In the genomic region with DNA sequence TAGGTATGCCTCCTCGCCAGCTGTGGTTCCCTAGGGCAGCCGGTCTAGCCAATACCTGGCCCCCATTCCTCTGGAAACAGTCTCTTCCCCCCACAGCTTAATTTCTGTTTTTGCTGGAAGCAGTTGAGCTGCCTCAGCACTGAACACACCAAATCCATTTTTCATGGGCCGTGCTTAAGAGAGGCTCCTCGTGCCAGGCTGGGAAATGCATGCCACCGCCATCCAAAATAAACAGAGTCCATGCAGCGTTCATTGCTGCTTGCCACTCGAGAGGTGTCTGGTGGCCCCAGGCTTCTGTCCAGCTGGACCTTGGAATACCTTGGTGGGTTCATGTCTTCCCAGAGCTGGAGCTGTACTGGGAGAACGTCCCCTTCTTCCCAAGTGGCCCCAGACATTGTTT, we compare ENCODE assay signal across 20 mouse cellular contexts. TPM values are rescaled to one million over a fixed set of nuclear protein-coding genes. Genes with fewer than 3 reads are reported as not detected.
DNase-seq lines count a peak whose midpoint lies in the region; ATAC-seq and TF ChIP-seq lines count a peak whose summit lies in the region.
"Had no signal": no experiment of that assay in that cellular context is flagged by ENCODE, and none has a peak within 500 bp of the region (broad histone marks: within the 10 kb centered on the region; RNA-seq: fewer than 3 reads in every experiment).

No protein-coding gene starts in this region.

- H3K4me1 ChIP-seq in embryonic facial prominence, embryonic 13.5 days = peaks cover 31% of the 10 kb centered on the region
- H3K4me1 ChIP-seq in embryonic facial prominence, embryonic 10.5 days = peaks cover 34% of the 10 kb centered on the region
- peaks cover 43% of the 10 kb centered on the region for H3K4me1 ChIP-seq in heart, embryonic 10.5 days
- H3K4me1 ChIP-seq in liver, adult 2 months (ENCODE audit: control insufficient read depth, insufficient read depth, low read length) = peaks cover 17% of the 10 kb centered on the region
- peaks cover 13% of the 10 kb centered on the region; the same call in 1 of the 2 replicates for H3K4me1 ChIP-seq in limb, embryonic 14.5 days (ENCODE audit: control insufficient read depth, insufficient read depth, low read length)
- H3K4me1 ChIP-seq in intestine, embryonic 16.5 days (ENCODE audit: control insufficient read depth, insufficient read depth, low read length) = peaks cover 9% of the 10 kb centered on the region; the same call in 1 of the 2 replicates
- H3K4me1 ChIP-seq: embryonic facial prominence, embryonic 12.5 days; hindbrain, embryonic 12.5 days; hindbrain, embryonic 15.5 days had no signal

- TF ChIP-seq CTCF in liver, adult 2 months (IDR thresholded peaks at IDR 0.05; ENCODE audit: low read depth, low read length) = no peak

- no peak for TF ChIP-seq POLR2A in liver, adult 2 months (IDR thresholded peaks at IDR 0.05; ENCODE audit: extremely low read depth, insufficient read depth, low read length)
- TF ChIP-seq POLR2A in limb, embryonic 14.5 days (IDR thresholded peaks at IDR 0.05; ENCODE audit: borderline replicate concordance, extremely low read depth, insufficient read depth, insufficient read length) = no peak

- 76% methylated on average over 8 of the region's 8 CpGs for WGBS in embryonic facial prominence, embryonic 13.5 days
- WGBS in embryonic facial prominence, embryonic 10.5 days = 87% methylated on average over 8 of the region's 8 CpGs
- WGBS in heart, embryonic 10.5 days = 92% methylated on average over 8 of the region's 8 CpGs
- WGBS in liver, adult 2 months = 77% methylated on average over 8 of the region's 8 CpGs
- 82% methylated on average over 8 of the region's 8 CpGs for WGBS in limb, embryonic 14.5 days
- WGBS in intestine, embryonic 16.5 days = 85% methylated on average over 8 of the region's 8 CpGs

- no peak for DNase-seq in embryonic facial prominence, embryonic 10.5 days (ENCODE audit: low spot score)
- no peak for DNase-seq in heart, embryonic 10.5 days (ENCODE audit: low spot score)
- DNase-seq in heart, adult 18-20 months = no peak
- peak; percentile 49 for DNase-seq in liver, adult 2 months (ENCODE audit: extremely low read depth, low read depth, low spot score)
- DNase-seq in liver = no peak
- peak; percentile 18 for DNase-seq in limb, embryonic 14.5 days (ENCODE audit: low spot score)
- DNase-seq: adrenal gland, adult 8-10 months; adrenal gland, postnatal 25 days; cerebellum, adult 11-12 months; cerebellum, adult 8-10 months; cerebellum, postnatal 14 days; forebrain, postnatal 0 days; gastrocnemius, postnatal 36 days had no signal

- H3K79me2 ChIP-seq in liver, adult 2 months (ENCODE audit: control insufficient read depth, insufficient read depth, low read length) = no peaks in the 10 kb centered on the region

- H3K4me3 ChIP-seq in embryonic facial prominence, embryonic 13.5 days = no peak overlapping the region
- H3K4me3 ChIP-seq in embryonic facial prominence, embryonic 10.5 days = no peak overlapping the region
- no peak overlapping the region for H3K4me3 ChIP-seq in heart, embryonic 10.5 days
- no peak overlapping the region for H3K4me3 ChIP-seq in liver, adult 2 months (ENCODE audit: insufficient read depth, low read depth, low read length)
- H3K4me3 ChIP-seq in limb, embryonic 14.5 days (replicated peaks; ENCODE audit: low read length) = no peak overlapping the region
- H3K4me3 ChIP-seq in intestine, embryonic 16.5 days (ENCODE audit: low read length) = no peak overlapping the region
- H3K4me3 ChIP-seq: embryonic facial prominence, embryonic 12.5 days; hindbrain, embryonic 12.5 days; hindbrain, embryonic 15.5 days had no signal

- H3K27me3 ChIP-seq in embryonic facial prominence, embryonic 13.5 days = no peaks in the 10 kb centered on the region
- no peaks in the 10 kb centered on the region for H3K27me3 ChIP-seq in embryonic facial prominence, embryonic 10.5 days (replicated peaks; ENCODE audit: low read depth, poor library complexity, severe bottlenecking)
- no peaks in the 10 kb centered on the region for H3K27me3 ChIP-seq in heart, embryonic 10.5 days (ENCODE audit: insufficient read depth, poor library complexity, severe bottlenecking)
- H3K27me3 ChIP-seq in liver, adult 2 months (ENCODE audit: control insufficient read depth, insufficient read depth, low read length) = no peaks in the 10 kb centered on the region
- no peaks in the 10 kb centered on the region for H3K27me3 ChIP-seq in limb, embryonic 14.5 days (ENCODE audit: control insufficient read depth, insufficient read depth, low read length)
- no peaks in the 10 kb centered on the region for H3K27me3 ChIP-seq in intestine, embryonic 16.5 days (replicated peaks; ENCODE audit: control insufficient read depth, insufficient read depth, low read length)
- H3K27me3 ChIP-seq: embryonic facial prominence, embryonic 12.5 days; hindbrain, embryonic 12.5 days; hindbrain, embryonic 15.5 days had no signal

- no peak overlapping the region for H3K4me2 ChIP-seq in embryonic facial prominence, embryonic 13.5 days
- H3K4me2 ChIP-seq in limb, embryonic 14.5 days (replicated peaks; ENCODE audit: low read depth, low read length, severe bottlenecking) = no peak overlapping the region
- H3K4me2 ChIP-seq in intestine, embryonic 16.5 days (ENCODE audit: low read depth, low read length) = no peak overlapping the region
- H3K4me2 ChIP-seq: embryonic facial prominence, embryonic 12.5 days; hindbrain, embryonic 12.5 days; hindbrain, embryonic 15.5 days had no signal

- H3K9me3 ChIP-seq in embryonic facial prominence, embryonic 13.5 days = peaks cover 4% of the 10 kb centered on the region; the same call in 1 of the 2 replicates
- peaks cover 7% of the 10 kb centered on the region; the same call in 1 of the 2 replicates for H3K9me3 ChIP-seq in embryonic facial prominence, embryonic 10.5 days
- H3K9me3 ChIP-seq in heart, embryonic 10.5 days = peaks cover 3% of the 10 kb centered on the region; the same call in 1 of the 2 replicates
- H3K9me3 ChIP-seq in limb, embryonic 14.5 days (ENCODE audit: control insufficient read depth, low read length) = no peaks in the 10 kb centered on the region
- H3K9me3 ChIP-seq in intestine, embryonic 16.5 days (ENCODE audit: control insufficient read depth, low read length) = 0 out of 2 replicates have a peak, but pooled peaks cover 8% of the 10 kb centered on the region
- H3K9me3 ChIP-seq: hindbrain, embryonic 15.5 days had no signal

- H3K9ac ChIP-seq in embryonic facial prominence, embryonic 13.5 days = no peak overlapping the region
- no peak overlapping the region for H3K9ac ChIP-seq in liver, adult 2 months (ENCODE audit: low read depth, low read length)
- H3K9ac ChIP-seq in limb, embryonic 14.5 days (ENCODE audit: low read depth, low read length, severe bottlenecking) = no peak overlapping the region
- no peak overlapping the region for H3K9ac ChIP-seq in intestine, embryonic 16.5 days (ENCODE audit: low read depth, low read length)
- H3K9ac ChIP-seq: embryonic facial prominence, embryonic 12.5 days; forebrain, postnatal 0 days; hindbrain, embryonic 12.5 days; hindbrain, embryonic 15.5 days had no signal

- H3K36me3 ChIP-seq in embryonic facial prominence, embryonic 13.5 days = peaks cover 30% of the 10 kb centered on the region
- H3K36me3 ChIP-seq in embryonic facial prominence, embryonic 10.5 days (replicated peaks) = peaks cover 71% of the 10 kb centered on the region
- H3K36me3 ChIP-seq in heart, embryonic 10.5 days = 0 out of 2 replicates have a peak, but pooled peaks cover 6% of the 10 kb centered on the region
- no peaks in the 10 kb centered on the region for H3K36me3 ChIP-seq in liver, adult 2 months (ENCODE audit: control insufficient read depth, insufficient read depth, low read length)
- 0 out of 2 replicates have a peak, but pooled peaks cover 10% of the 10 kb centered on the region for H3K36me3 ChIP-seq in limb, embryonic 14.5 days (ENCODE audit: control insufficient read depth, insufficient read depth, low read length)
- no peaks in the 10 kb centered on the region for H3K36me3 ChIP-seq in intestine, embryonic 16.5 days (ENCODE audit: control insufficient read depth, insufficient read depth, low read length)
- H3K36me3 ChIP-seq: hindbrain, embryonic 12.5 days had no signal

- no peak for ATAC-seq in embryonic facial prominence, embryonic 13.5 days (ENCODE audit: insufficient number of reproducible peaks, insufficient read depth, low FRiP score, low TSS enrichment, low read depth)
- no peak for ATAC-seq in limb, embryonic 14.5 days (ENCODE audit: low FRiP score, low read depth)
- no peak for ATAC-seq in intestine, embryonic 16.5 days
- ATAC-seq: activated CD4-positive, CD25-positive, alpha-beta regulatory T cell, adult 4 months; forebrain, embryonic 14.5 days; forebrain, postnatal 0 days had no signal

- H3K27ac ChIP-seq in embryonic facial prominence, embryonic 13.5 days = peak overlapping the region; percentile 66
- no peak overlapping the region for H3K27ac ChIP-seq in embryonic facial prominence, embryonic 10.5 days (replicated peaks)
- H3K27ac ChIP-seq in heart, embryonic 10.5 days = 0 out of 2 replicates have a peak overlapping the region, but pooled peaks have one; percentile 54
- H3K27ac ChIP-seq in liver, adult 2 months (replicated peaks; ENCODE audit: insufficient read depth, low read depth, low read length) = no peak overlapping the region
- H3K27ac ChIP-seq in limb, embryonic 14.5 days (replicated peaks; ENCODE audit: low read depth, low read length) = no peak overlapping the region
- no peak overlapping the region for H3K27ac ChIP-seq in intestine, embryonic 16.5 days (ENCODE audit: low read length)
- H3K27ac ChIP-seq: embryonic facial prominence, embryonic 12.5 days; hindbrain, embryonic 12.5 days; hindbrain, embryonic 15.5 days had no signal

RNA-seq across cellular contexts. Expression of a gene that starts 55.3 kb away (rescaled TPM):
- polyA plus RNA-seq in embryonic facial prominence, embryonic 13.5 days (2015; fragmentation: Nextera tagmentation; extraction: Ambion mirVana) = 46.6 and 65.9 TPM in 2 replicates
- polyA plus RNA-seq in embryonic facial prominence, embryonic 10.5 days (2016; fragmentation: Nextera tagmentation; extraction: Ambion mirVana) = 0.29 and 0.76 TPM in 2 replicates
- 5.1 and 8.3 TPM in 2 replicates for polyA plus RNA-seq in heart, embryonic 10.5 days (2016; fragmentation: Nextera tagmentation; extraction: Ambion mirVana)
- total RNA-seq in heart, adult 18-20 months (2021) = 100 to 1,000 TPM; 402 to 412 TPM
- total RNA-seq in liver, adult 2 months (2014; rRNA removed) = 78.1 and 91.4 TPM in 2 replicates
- 78.3 and 88.6 TPM in 2 replicates for polyA plus RNA-seq in liver, adult 2 months (2012; rRNA removed)
- polyA plus RNA-seq in limb, embryonic 14.5 days (2012; rRNA removed) = 87.1 and 111 TPM in 2 replicates
- 15.3 and 17.8 TPM in 2 replicates for polyA plus RNA-seq in limb, embryonic 14.5 days (2014; fragmentation: Nextera tagmentation; extraction: Ambion mirVana)
- 21.8 and 23.2 TPM in 2 replicates for polyA plus RNA-seq in intestine, embryonic 16.5 days (2015; fragmentation: Nextera tagmentation; extraction: Ambion mirVana)

Comparison
In these comparisons a context has a peak if more than half of its experiments do, and no peak if none do; other contexts are left out.
1. H3K27ac ChIP-seq: peak in embryonic facial prominence, embryonic 13.5 days (single experiment) and heart, embryonic 10.5 days (single experiment); none in embryonic facial prominence, embryonic 10.5 days (single experiment), liver, adult 2 months (single experiment), limb, embryonic 14.5 days (single experiment) and intestine, embryonic 16.5 days (single experiment).
2. DNase-seq: peak in liver, adult 2 months (single experiment) and limb, embryonic 14.5 days (single experiment); none in embryonic facial prominence, embryonic 10.5 days (single experiment), heart, embryonic 10.5 days (single experiment), heart, adult 18-20 months (0 of 2) and liver (single experiment).